Mouse (Mus musculus) liver, adult 10 weeks (tissue): ENCODE results near the gene Cwf19l2. TPM values are rescaled to one million over a fixed set of nuclear protein-coding genes. Genes with fewer than 3 reads are reported as not detected.

ENCODE experiments used
- polyA plus RNA-seq: library from polyadenylated mRNA; stranded (reverse); fragments of 350-450 nt; fragmentation: Illumina TruSeq; extraction: RNeasy Lipid Tissue Mini Kit (QIAGEN cat#74804); gene quantifications from one replicate; pipeline ENCODE4 v1.2.3, GENCODE M21; 2014; ENCODE audit warnings: low read depth, low replicate concordance

The Cwf19l2 gene
- polyA plus RNA-seq, result 21.0 TPM

DNA sequence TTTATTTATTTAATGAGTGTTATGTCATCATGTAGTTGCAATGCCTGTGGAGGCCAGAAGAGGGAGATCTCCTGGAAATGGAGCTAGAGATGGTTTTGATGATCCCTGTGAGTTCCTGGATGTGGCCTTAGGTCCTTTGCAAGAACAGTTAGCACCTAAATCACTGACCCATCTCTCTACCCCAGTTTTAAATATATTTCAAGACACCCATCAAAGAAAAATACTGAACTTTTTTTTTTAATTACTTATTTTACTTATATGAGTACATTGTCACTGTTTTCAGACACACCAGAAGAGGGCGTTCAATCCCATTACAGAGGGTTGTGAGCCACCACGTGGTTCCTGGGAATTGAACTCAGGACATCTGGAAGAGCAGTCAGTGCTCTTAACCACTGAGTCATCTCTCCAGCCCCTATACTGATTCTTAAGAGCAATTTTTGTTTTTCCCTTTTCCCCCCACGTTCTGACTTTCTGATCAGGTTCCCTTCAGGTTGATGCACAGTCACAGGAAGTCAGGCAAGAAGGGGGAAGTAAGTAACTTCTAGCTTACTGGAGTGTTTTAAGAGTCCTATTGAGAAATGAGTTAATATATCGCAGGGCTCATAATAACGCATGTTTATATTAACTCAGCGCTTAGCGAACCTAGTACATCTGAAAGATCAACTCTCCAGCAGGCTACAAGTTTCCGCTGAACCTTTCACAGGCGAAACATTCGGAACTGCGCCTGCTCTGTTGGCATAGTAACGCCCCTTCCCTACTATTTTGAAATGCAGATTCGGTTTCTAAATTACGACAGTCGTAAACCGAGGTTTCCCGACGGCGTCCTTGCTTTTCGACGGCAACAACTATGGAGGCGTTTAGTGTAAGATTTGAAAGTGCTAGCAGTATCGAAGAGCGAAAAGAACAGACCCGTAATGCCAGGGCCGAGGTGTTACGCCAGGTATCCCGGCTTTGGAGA is at the start of gene Cwf19l2:
Gene Cwf19l2 (plus strand): TSS at position 342 of the 958 bp plus-strand sequence.

Other genes starting within 250 kb of the Cwf19l2 start
- gene Alkbh8, start 68.5 kb upstream of the Cwf19l2 start, polyA plus RNA-seq, result 11.3 TPM
- 0.19 TPM for gene Gucy1a2, start 129.2 kb downstream of the Cwf19l2 start, polyA plus RNA-seq